Mouse (Mus musculus) intestine, embryonic 14.5 days (tissue): ENCODE results near the gene Spryd4. TPM values are rescaled to one million over a fixed set of nuclear protein-coding genes. Genes with fewer than 3 reads are reported as not detected.
A peak's percentile ranks its signal among the peaks of the same experiment; 100 is the strongest.
"Not testable (repeated sequence)": the region's sequence is repeated elsewhere in the genome, so short reads cannot be mapped to it uniquely, and the experiment has no call there.

Experiments used
- ATAC-seq: fragments of 200-750 bp; cut with Nextera tagmentation; replicated peaks from 2 replicates; pipeline ENCODE4 v1.8.0; 2017; ENCODE audit warnings: low read depth, moderate number of reproducible peaks, moderate TSS enrichment, moderate library complexity; ENCODE audit not compliant: low FRiP score, low TSS enrichment
- DNase-seq: peaks from one replicate; pipeline ENCODE4 v3.0.0-alpha.2; 2018; ENCODE audit warnings: low spot score
- H3K27ac ChIP-seq: fragments of 300-500 bp; sonication (generic); 2 replicates; pipeline ENCODE4 v1.5.1; 2014; ENCODE audit warnings: low read depth, mild to moderate bottlenecking, control low read depth
- H3K27me3 ChIP-seq: fragments of 300-500 bp; sonication (generic); replicated peaks from 2 replicates; pipeline ENCODE4 v1.6.1; 2014; ENCODE audit warnings: low read length, control low read depth; ENCODE audit not compliant: control insufficient read depth, insufficient read depth
- H3K36me3 ChIP-seq: fragments of 300-500 bp; sonication (generic); 2 replicates; pipeline ENCODE4 v1.6.1; 2014; ENCODE audit warnings: low read length, control low read depth; ENCODE audit not compliant: control insufficient read depth, insufficient read depth
- H3K4me1 ChIP-seq: fragments of 300-500 bp; sonication (generic); replicated peaks from 2 replicates; pipeline ENCODE4 v1.6.1; 2014; ENCODE audit warnings: low read length, control low read depth, mixed read lengths; ENCODE audit not compliant: control insufficient read depth, insufficient read depth
- H3K4me2 ChIP-seq: fragments of 300-500 bp; sonication (generic); 2 replicates; pipeline ENCODE4 v1.6.1; 2014; ENCODE audit warnings: low read length
- H3K4me3 ChIP-seq: fragments of 300-500 bp; sonication (generic); 2 replicates; pipeline ENCODE4 v1.5.1; 2014; ENCODE audit warnings: low read depth, low read length, control low read depth, mixed read lengths
- H3K9ac ChIP-seq: fragments of 300-500 bp; sonication (generic); 2 replicates; pipeline ENCODE4 v1.6.1; 2014; ENCODE audit warnings: mild to moderate bottlenecking, low read length
- H3K9me3 ChIP-seq: fragments of 300-500 bp; sonication (generic); 2 replicates; pipeline ENCODE4 v1.6.1; 2016; ENCODE audit warnings: low read length, control low read depth; ENCODE audit not compliant: control insufficient read depth
- WGBS: fragments of 180-500 bp; shearing (Covaris S2); extraction: QIAGEN DNeasy Blood & Tissue Kit; methylation state at CpG from one replicate; pipeline ENCODE4 v1.1.7; 2014; 5-methylcytosine and 5-hydroxymethylcytosine counted together
- polyA plus RNA-seq: library from polyadenylated mRNA; unstranded; fragments of >200 nt; fragmentation: Nextera tagmentation; extraction: Ambion mirVana; gene quantifications from 2 replicates; pipeline ENCODE4 v1.2.1, GENCODE M21; 2014

Gene Spryd4
- polyA plus RNA-seq, 1 experiment from 2014 or later, result 37.2 TPM

- no peak for ATAC-seq
- Histone ChIP-seq H3K9me3 (no peaks in the 10 kb centered on the region), H3K36me3 (no peaks in the 10 kb centered on the region), H3K27me3 (0 out of 2 replicates have a peak, but pooled peaks cover 8% of the 10 kb centered on the region), H3K27ac (no peak overlapping the region), H3K4me1 (no peaks in the 10 kb centered on the region), H3K4me2 (no peak overlapping the region), H3K9ac (no peak overlapping the region), H3K4me3 (no peak overlapping the region)
- DNase-seq, result no peak
- 93% methylated on average over 18 of the region's 18 CpGs for WGBS
These were observed 6.9 kb upstream of the Spryd4 start for GRCm38 (mm10) chr10:128218387-128219117.

DNA sequence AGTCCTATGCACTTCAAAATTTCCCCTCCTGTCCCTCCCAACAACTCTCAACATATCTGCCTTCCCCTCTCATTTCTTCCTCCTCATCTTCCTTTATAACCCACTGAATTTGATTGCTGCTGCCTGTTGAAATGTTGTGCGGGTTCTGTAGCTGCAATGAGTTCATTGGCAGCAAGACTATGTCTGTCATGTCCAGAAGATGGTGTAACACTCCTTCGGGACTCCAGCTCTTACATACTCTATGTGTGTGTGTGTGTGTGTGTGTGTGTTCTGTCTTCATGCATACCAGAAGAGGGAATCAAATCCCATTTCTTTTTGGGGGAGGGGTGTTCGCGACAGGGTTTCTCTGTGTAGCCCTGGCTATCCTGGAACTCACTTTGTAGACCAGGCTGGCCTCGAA lies 3.4 kb upstream of the Spryd4 start:
- no peaks in the 10 kb centered on the region for H3K9me3 ChIP-seq
- no peaks in the 10 kb centered on the region for H3K36me3 ChIP-seq
- no peak overlapping the region for H3K9ac ChIP-seq
- no peak overlapping the region for H3K27ac ChIP-seq
- peaks cover 6% of the 10 kb centered on the region for H3K4me1 ChIP-seq
- ATAC-seq (no peak), DNase-seq (no peak)
- WGBS, result 84% methylated on average over 5 of the region's 5 CpGs
- no peak overlapping the region for H3K4me3 ChIP-seq
- H3K27me3 ChIP-seq, result 0 out of 2 replicates have a peak, but pooled peaks cover 11% of the 10 kb centered on the region
- no peak overlapping the region for H3K4me2 ChIP-seq

- not testable (repeated sequence) for H3K4me3 ChIP-seq, ATAC-seq, H3K9me3 ChIP-seq, H3K9ac ChIP-seq, H3K4me2 ChIP-seq, H3K27ac ChIP-seq, H3K4me1 ChIP-seq, DNase-seq, H3K36me3 ChIP-seq
- 0 out of 2 replicates have a peak, but pooled peaks cover 11% of the 10 kb centered on the region for H3K27me3 ChIP-seq
- 84% methylated on average over 4 of the region's 4 CpGs for WGBS
These were observed 2.5 kb upstream of the Spryd4 start for GRCm38 (mm10) chr10:128214112-128214511.

DNA sequence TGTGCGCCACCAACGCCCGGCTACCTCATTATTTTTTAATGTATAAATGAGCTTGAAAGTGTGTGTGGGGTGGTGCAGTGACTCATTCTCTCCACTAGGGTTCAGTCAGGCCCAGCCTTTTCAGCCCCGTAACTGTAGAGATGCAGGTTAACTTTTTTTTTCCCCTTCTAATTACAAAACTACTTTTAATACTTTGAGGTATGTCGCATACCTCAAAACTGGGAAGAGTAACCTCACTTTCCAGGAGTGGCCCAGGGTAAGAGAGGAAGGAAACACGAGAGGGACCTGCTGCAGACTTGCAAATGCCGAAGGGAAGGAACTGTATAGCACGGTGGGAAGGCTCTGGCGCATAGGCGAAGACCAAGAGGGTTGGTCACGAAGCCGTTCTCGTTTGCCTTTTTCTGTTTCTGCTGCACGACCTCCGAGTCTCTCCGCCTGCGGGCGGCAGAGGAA lies 1.3 kb upstream of the Spryd4 start:
- peak; percentile 77 for DNase-seq

GRCm38 (mm10) chr10:128212148-128212547 lies 541 bp upstream of the Spryd4 start:
- no peak overlapping the region for H3K9ac ChIP-seq
- peak overlapping the region; percentile 51; the same call in 1 of the 2 replicates for H3K27ac ChIP-seq
- no peak for DNase-seq
- 0 out of 2 replicates have a peak, but pooled peaks cover 11% of the 10 kb centered on the region for H3K27me3 ChIP-seq
- 0 out of 2 replicates have a peak, but pooled peaks cover 6% of the 10 kb centered on the region for H3K36me3 ChIP-seq
- no peak for ATAC-seq
- H3K4me2 ChIP-seq, result peak overlapping the region; percentile 95
- no peaks in the 10 kb centered on the region for H3K9me3 ChIP-seq
- 36% methylated on average over 6 of the region's 6 CpGs for WGBS
- peaks cover 6% of the 10 kb centered on the region for H3K4me1 ChIP-seq
- H3K4me3 ChIP-seq, result peak overlapping the region; percentile 76

More for the DNA sequence above, 1.3 kb upstream of the Spryd4 start:
- Histone ChIP-seq H3K36me3 (0 out of 2 replicates have a peak, but pooled peaks cover 6% of the 10 kb centered on the region), H3K9ac (peak overlapping the region; percentile 32), H3K4me2 (peak overlapping the region; percentile 57), H3K4me1 (peaks cover 6% of the 10 kb centered on the region), H3K9me3 (no peaks in the 10 kb centered on the region), H3K27ac (no peak overlapping the region), H3K27me3 (0 out of 2 replicates have a peak, but pooled peaks cover 11% of the 10 kb centered on the region), H3K4me3 (peak overlapping the region; percentile 34)
- ATAC-seq, result peak; percentile 60; the same call in 1 of the 2 replicates
- WGBS, result 3% methylated on average over 18 of the region's 18 CpGs

GRCm38 (mm10) chr10:128210954-128211353 lies 653 bp downstream of the Spryd4 start:
- no peaks in the 10 kb centered on the region for H3K9me3 ChIP-seq
- H3K27ac ChIP-seq, result no peak overlapping the region
- ATAC-seq (no peak; the same call in 1 of the 2 replicates), DNase-seq (no peak)
- peak overlapping the region; percentile 95 for H3K4me2 ChIP-seq
- WGBS, result 24% methylated on average over 14 of the region's 14 CpGs
- peak overlapping the region; percentile 59 for H3K9ac ChIP-seq
- H3K4me3 ChIP-seq, result peak overlapping the region; percentile 76
- 0 out of 2 replicates have a peak, but pooled peaks cover 11% of the 10 kb centered on the region for H3K27me3 ChIP-seq
- H3K4me1 ChIP-seq, result peaks cover 6% of the 10 kb centered on the region
- peaks cover 6% of the 10 kb centered on the region; the same call in 1 of the 2 replicates for H3K36me3 ChIP-seq

DNA sequence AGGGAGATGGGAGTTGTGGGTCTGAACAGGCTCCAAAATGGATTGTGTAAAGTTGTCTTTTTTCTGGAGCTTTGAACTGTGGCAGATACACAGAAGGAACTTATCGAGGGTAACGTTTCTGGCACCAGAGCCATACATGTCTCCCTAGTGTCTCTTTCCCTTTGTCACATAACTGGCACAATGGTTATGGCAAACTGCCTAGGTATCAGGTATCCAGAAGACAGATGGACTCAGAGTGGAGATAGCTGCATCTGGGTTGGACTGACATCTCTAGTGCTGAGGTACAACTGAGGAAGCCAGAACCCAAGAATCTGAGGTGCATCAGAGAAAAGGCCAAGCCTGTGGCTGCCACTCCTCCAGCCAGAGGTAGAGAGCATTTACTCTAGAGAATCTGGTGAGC lies 1.5 kb downstream of the Spryd4 start:
- ATAC-seq (no peak), DNase-seq (no peak)
- peaks cover 6% of the 10 kb centered on the region; the same call in 1 of the 2 replicates for H3K36me3 ChIP-seq
- peaks cover 6% of the 10 kb centered on the region for H3K4me1 ChIP-seq
- H3K4me3 ChIP-seq, result no peak overlapping the region
- no peak overlapping the region for H3K9ac ChIP-seq
- no peak overlapping the region for H3K4me2 ChIP-seq
- H3K27ac ChIP-seq, result no peak overlapping the region
- H3K27me3 ChIP-seq, result 0 out of 2 replicates have a peak, but pooled peaks cover 11% of the 10 kb centered on the region
- no peaks in the 10 kb centered on the region for H3K9me3 ChIP-seq
- 92% methylated on average over 2 of the region's 2 CpGs for WGBS

GRCm38 (mm10) chr10:128209311-128210009 lies 2.1 kb downstream of the Spryd4 start:
- ATAC-seq, result no peak
- no peak overlapping the region for H3K9ac ChIP-seq
- WGBS, result 92% methylated on average over 11 of the region's 11 CpGs

More at GRCm38 (mm10) chr10:128209311-128210009, 2.1 kb downstream of the Spryd4 start:
- no peak overlapping the region for H3K4me3 ChIP-seq
- H3K27me3 ChIP-seq, result 0 out of 2 replicates have a peak, but pooled peaks cover 8% of the 10 kb centered on the region
- H3K27ac ChIP-seq, result no peak overlapping the region
- peaks cover 6% of the 10 kb centered on the region for H3K4me1 ChIP-seq
- no peak for DNase-seq
- no peak overlapping the region for H3K4me2 ChIP-seq
- H3K9me3 ChIP-seq, result no peaks in the 10 kb centered on the region
- peaks cover 6% of the 10 kb centered on the region; the same call in 1 of the 2 replicates for H3K36me3 ChIP-seq
